ENCODE assay signal across 9 mouse cellular contexts in genomic region chr2:38099120-38099773, GRCm38 (mm10).
DNase-seq lines count a peak whose midpoint lies in the region; ATAC-seq and TF ChIP-seq lines count a peak whose summit lies in the region.
"Had no signal": no experiment of that assay in that cellular context is flagged by ENCODE, and none has a peak within 500 bp of the region (broad histone marks: within the 10 kb centered on the region; RNA-seq: fewer than 3 reads in every experiment).

No protein-coding gene starts in this region.

- intact Hi-C loops in left cerebral cortex, postnatal 36 days (cut with DNase I): no loop called here

- 58% methylated on average over 4 of the region's 4 CpGs for WGBS in hindbrain, postnatal 0 days
- WGBS in hindbrain, embryonic 11.5 days: 65% methylated on average over 4 of the region's 4 CpGs

- no peaks in the 10 kb centered on the region for H3K27me3 ChIP-seq in hindbrain, postnatal 0 days (ENCODE audit: insufficient read depth, low read length)
- H3K27me3 ChIP-seq in hindbrain, embryonic 11.5 days (ENCODE audit: control insufficient read depth, insufficient read depth, low read length): no peaks in the 10 kb centered on the region
- H3K27me3 ChIP-seq: embryonic facial prominence, embryonic 13.5 days had no signal

- H3K27ac ChIP-seq in hindbrain, postnatal 0 days: no peak overlapping the region
- no peak overlapping the region for H3K27ac ChIP-seq in hindbrain, embryonic 11.5 days (ENCODE audit: low read depth, low read length)
- H3K27ac ChIP-seq: embryonic facial prominence, embryonic 13.5 days had no signal

- no peak overlapping the region for H3K9ac ChIP-seq in hindbrain, postnatal 0 days (replicated peaks; ENCODE audit: low read length)
- H3K9ac ChIP-seq in hindbrain, embryonic 11.5 days (ENCODE audit: low read depth, low read length): no peak overlapping the region
- H3K9ac ChIP-seq: embryonic facial prominence, embryonic 13.5 days had no signal

- H3K4me2 ChIP-seq in hindbrain, postnatal 0 days (ENCODE audit: low read depth, low read length): no peak overlapping the region
- no peak overlapping the region for H3K4me2 ChIP-seq in hindbrain, embryonic 11.5 days (replicated peaks; ENCODE audit: low read depth, low read length)
- H3K4me2 ChIP-seq: embryonic facial prominence, embryonic 13.5 days had no signal

- no peaks in the 10 kb centered on the region for H3K36me3 ChIP-seq in hindbrain, postnatal 0 days (ENCODE audit: insufficient read depth, low read length)
- no peaks in the 10 kb centered on the region for H3K36me3 ChIP-seq in hindbrain, embryonic 11.5 days (ENCODE audit: control insufficient read depth, insufficient read depth, low read length)
- H3K36me3 ChIP-seq: embryonic facial prominence, embryonic 13.5 days had no signal

- no peak for ATAC-seq in hindbrain, postnatal 0 days
- no peak for ATAC-seq in hindbrain, embryonic 11.5 days (ENCODE audit: low FRiP score)

- no peak for TF ChIP-seq CTCF in hindbrain, postnatal 0 days (IDR thresholded peaks at IDR 0.05; ENCODE audit: low read depth)

- H3K9me3 ChIP-seq in hindbrain, postnatal 0 days (ENCODE audit: low read length): no peaks in the 10 kb centered on the region
- H3K9me3 ChIP-seq in hindbrain, embryonic 11.5 days (ENCODE audit: control insufficient read depth, low read length): no peaks in the 10 kb centered on the region
- H3K9me3 ChIP-seq: embryonic facial prominence, embryonic 13.5 days had no signal

- H3K4me1 ChIP-seq in hindbrain, postnatal 0 days (ENCODE audit: insufficient read depth, low read length): peaks cover 11% of the 10 kb centered on the region
- no peaks in the 10 kb centered on the region; the same call in 1 of the 2 replicates for H3K4me1 ChIP-seq in hindbrain, embryonic 11.5 days (replicated peaks; ENCODE audit: control insufficient read depth, insufficient read depth, low read length)

- no peak overlapping the region for H3K4me3 ChIP-seq in hindbrain, postnatal 0 days (ENCODE audit: low read length)
- H3K4me3 ChIP-seq in hindbrain, embryonic 11.5 days (ENCODE audit: low read depth, low read length): no peak overlapping the region
- H3K4me3 ChIP-seq: embryonic facial prominence, embryonic 13.5 days had no signal

- peak; percentile 46 for DNase-seq in hindbrain, postnatal 0 days (ENCODE audit: low spot score)
- DNase-seq in hindbrain, embryonic 11.5 days (ENCODE audit: low spot score): no peak
- peak; percentile 15 to 33 for DNase-seq in adrenal gland, postnatal 36 days
- peak; percentile 38 for DNase-seq in heart, postnatal 4 days
- peak; percentile 67 for DNase-seq in lung, postnatal 36 days
- DNase-seq in left cerebral cortex, postnatal 36 days (ENCODE audit: low spot score in 2 of 2): no peak
- DNase-seq in thymus, adult 18-20 months: no peak
- no peak for DNase-seq in thymus, postnatal 10 days (ENCODE audit: low spot score in 2 of 2)

Comparison
In these comparisons a context has a peak if more than half of its experiments do, and no peak if none do; other contexts are left out.
1. DNase-seq: peak in hindbrain, postnatal 0 days (single experiment), adrenal gland, postnatal 36 days (2 of 2), heart, postnatal 4 days (single experiment) and lung, postnatal 36 days (single experiment); none in hindbrain, embryonic 11.5 days (single experiment), left cerebral cortex, postnatal 36 days (0 of 2), thymus, adult 18-20 months (0 of 2) and thymus, postnatal 10 days (0 of 2).